Mouse (Mus musculus) heart, postnatal 25 days (tissue): ENCODE results near the gene Prc1. TPM values are rescaled to one million over a fixed set of nuclear protein-coding genes. Genes with fewer than 3 reads are reported as not detected.
A peak's percentile ranks its signal among the peaks of the same experiment; 100 is the strongest.

Experiments used
- DNase-seq: peaks from one replicate; pipeline ENCODE4 v3.0.0; 2022; ENCODE audit warnings: low spot score
- intact Hi-C: fragments of 180-260 bp; cut with DNase I; formaldehyde crosslinking; loops from one replicate; pipeline ENCODE4 v1.15.1; 2025
- total RNA-seq, 2 experiments: library from RNA; stranded (reverse); gene quantifications; 2 replicates each; pipeline ENCODE4 v1.2.3; 2021

The Prc1 gene
- total RNA-seq, 2 experiments from 2014 or later: 2.9 to 3.7 TPM

GRCm38 (mm10) chr7:80325292-80325868 lies 31.1 kb downstream of the Prc1 start:
- no peak for DNase-seq
- intact Hi-C loops: loop anchor here (2.0 kb wide), 1 partner anchor 29 kb away; no protein-coding TSS in a partner anchor

GRCm38 (mm10) chr7:80326076-80326475 lies 31.8 kb downstream of the Prc1 start:
- DNase-seq: no peak
- intact Hi-C loops: no loop called here

GRCm38 (mm10) chr7:80330278-80330677 lies 36.0 kb downstream of the Prc1 start:
- intact Hi-C loops: no loop called here
- DNase-seq: no peak

- intact Hi-C loops: no loop called here
- no peak for DNase-seq
These were observed 37.2 kb downstream of the Prc1 start for GRCm38 (mm10) chr7:80331433-80331832.

GRCm38 (mm10) chr7:80334848-80335247 lies 40.6 kb downstream of the Prc1 start:
- intact Hi-C loops: no loop called here
- DNase-seq: no peak

GRCm38 (mm10) chr7:80336932-80337331 lies 42.7 kb downstream of the Prc1 start:
- no peak for DNase-seq
- intact Hi-C loops: no loop called here

GRCm38 (mm10) chr7:80339371-80339770 lies 45.1 kb downstream of the Prc1 start:
- DNase-seq: no peak
- intact Hi-C loops: no loop called here

- intact Hi-C loops: loop anchor here (2.0 to 5.0 kb wide), 2 partner anchors 33 to 242 kb away; no protein-coding TSS in a partner anchor
- DNase-seq: peak; percentile 95
These were observed 45.8 kb downstream of the Prc1 start for GRCm38 (mm10) chr7:80339793-80340628.

GRCm38 (mm10) chr7:80340793-80341192 lies 46.5 kb downstream of the Prc1 start, which contains the start of gene Unc45a:
TSS of gene Unc45a (minus strand) at chr7:80341005.
- intact Hi-C loops: loop anchor here (2.0 to 5.0 kb wide), 2 partner anchors 32 to 242 kb away; no protein-coding TSS in a partner anchor
- peak; percentile 51 for DNase-seq

- no peak for DNase-seq
- intact Hi-C loops: loop anchor here (2.0 to 5.0 kb wide), 2 partner anchors 31 to 241 kb away; no protein-coding TSS in a partner anchor
These were observed 47.5 kb downstream of the Prc1 start for GRCm38 (mm10) chr7:80341793-80342192.

GRCm38 (mm10) chr7:80342858-80343257 lies 48.6 kb downstream of the Prc1 start, which contains the start of gene Hddc3:
TSS of gene Hddc3 (plus strand) at chr7:80343104.
- intact Hi-C loops: loop anchor here (5.0 kb wide), 1 partner anchor 239 kb away; no protein-coding TSS in a partner anchor
- peak; percentile 78 for DNase-seq

- no peak for DNase-seq
- intact Hi-C loops: loop anchor here (5.0 kb wide), 1 partner anchor 239 kb away; no protein-coding TSS in a partner anchor
These were observed 49.2 kb downstream of the Prc1 start for GRCm38 (mm10) chr7:80343270-80344018.

- intact Hi-C loops: no loop called here
These were observed 51.9 kb downstream of the Prc1 start for GRCm38 (mm10) chr7:80346173-80346572.

GRCm38 (mm10) chr7:80346830-80347229 lies 52.6 kb downstream of the Prc1 start:
- intact Hi-C loops: no loop called here
- no peak for DNase-seq

More at GRCm38 (mm10) chr7:80346173-80346572, 51.9 kb downstream of the Prc1 start:
- DNase-seq: no peak

GRCm38 (mm10) chr7:80347670-80348586 lies 53.7 kb downstream of the Prc1 start:
- no peak for DNase-seq
- intact Hi-C loops: no loop called here

- no peak for DNase-seq
- intact Hi-C loops: no loop called here
These were observed 56.6 kb downstream of the Prc1 start for GRCm38 (mm10) chr7:80350808-80351207.

GRCm38 (mm10) chr7:80352920-80353319 lies 58.7 kb downstream of the Prc1 start:
- intact Hi-C loops: no loop called here
- DNase-seq: no peak

- intact Hi-C loops: no loop called here
- no peak for DNase-seq
These were observed 62.1 kb downstream of the Prc1 start for GRCm38 (mm10) chr7:80356351-80356750.

- peak; percentile 30 for DNase-seq
- intact Hi-C loops: no loop called here
These were observed 62.9 kb downstream of the Prc1 start for GRCm38 (mm10) chr7:80357156-80357555.
